Mouse (Mus musculus): ENCODE measurements at regions not wholly inside any gene's neighbourhood (a gene's known extent, or its start where the extent isn't known, plus 50 kb on each side); places are given as distances from the start of the nearest gene placed in this dataset.

- no peaks in the 10 kb centered on the region for H3K27me3 ChIP-seq (ENCODE audit: control insufficient read depth, insufficient read depth, insufficient read length)
- no peaks in the 10 kb centered on the region for H3K79me3 ChIP-seq (ENCODE audit: low read depth)
- H3ac ChIP-seq (ENCODE audit: control insufficient read depth, insufficient read length, low read depth): no peak overlapping the region
- no peak overlapping the region for H3K4me3 ChIP-seq (ENCODE audit: insufficient read depth, poor library complexity, severe bottlenecking)
- TF ChIP-seq MAX (IDR thresholded peaks at IDR 0.05) (no peak), CTCF (IDR thresholded peaks at IDR 0.05; ENCODE audit: control insufficient read depth, insufficient read depth, insufficient read length) (no peak), USF1 (IDR thresholded peaks at IDR 0.05; ENCODE audit: low read depth) (no peak), MYOG (IDR thresholded peaks at IDR 0.05; ENCODE audit: control insufficient read depth, extremely low read depth, insufficient read length) (no peak), FOSL1 (IDR thresholded peaks at IDR 0.05; ENCODE audit: insufficient read depth, low read length, poor library complexity, severe bottlenecking) (no peak), MYOD1 (IDR thresholded peaks at IDR 0.05; ENCODE audit: control insufficient read depth, insufficient read length, low read depth) (no peak), CEBPB (IDR thresholded peaks at IDR 0.05; ENCODE audit: low read depth) (no peak)
- H3K36me3 ChIP-seq (ENCODE audit: control insufficient read depth, insufficient read depth): no peaks in the 10 kb centered on the region
- no peaks in the 10 kb centered on the region for H3K79me2 ChIP-seq (ENCODE audit: control insufficient read depth, insufficient read depth)
These were observed 122.9 kb upstream of the Magi3 start for GRCm38 (mm10) chr3:104343096-104343495.

- no peak overlapping the region for H3K4me3 ChIP-seq (ENCODE audit: insufficient read depth, poor library complexity, severe bottlenecking)
- no peak for TF ChIP-seq MYOG (IDR thresholded peaks at IDR 0.05; ENCODE audit: control insufficient read depth, extremely low read depth, insufficient read length)
- H3K36me3 ChIP-seq (ENCODE audit: control insufficient read depth, insufficient read depth): no peaks in the 10 kb centered on the region
- no peak overlapping the region for H3ac ChIP-seq (ENCODE audit: control insufficient read depth, insufficient read length, low read depth)
- H3K79me2 ChIP-seq (ENCODE audit: control insufficient read depth, insufficient read depth): no peaks in the 10 kb centered on the region
- H3K79me3 ChIP-seq (ENCODE audit: low read depth): no peaks in the 10 kb centered on the region
- H3K27me3 ChIP-seq (ENCODE audit: control insufficient read depth, insufficient read depth, insufficient read length): no peaks in the 10 kb centered on the region
These were observed 122.0 kb upstream of the Magi3 start for GRCm38 (mm10) chr3:104342220-104342619.

GRCm38 (mm10) chr3:104340331-104340730 is 120.2 kb upstream of the Magi3 start:
- Histone ChIP-seq H3K79me3 (ENCODE audit: low read depth) (no peaks in the 10 kb centered on the region), H3K4me3 (ENCODE audit: insufficient read depth, poor library complexity, severe bottlenecking) (no peak overlapping the region), H3K36me3 (ENCODE audit: control insufficient read depth, insufficient read depth) (no peaks in the 10 kb centered on the region), H3ac (ENCODE audit: control insufficient read depth, insufficient read length, low read depth) (no peak overlapping the region), H3K79me2 (ENCODE audit: control insufficient read depth, insufficient read depth) (no peaks in the 10 kb centered on the region), H3K27me3 (ENCODE audit: control insufficient read depth, insufficient read depth, insufficient read length) (no peaks in the 10 kb centered on the region)
- no peak for TF ChIP-seq MYOD1 (IDR thresholded peaks at IDR 0.05; ENCODE audit: control insufficient read depth, insufficient read length, low read depth)
- TF ChIP-seq CTCF (IDR thresholded peaks at IDR 0.05; ENCODE audit: control insufficient read depth, insufficient read depth, insufficient read length): no peak
- TF ChIP-seq MYOG (IDR thresholded peaks at IDR 0.05; ENCODE audit: control insufficient read depth, extremely low read depth, insufficient read length): no peak
- TF ChIP-seq MAX (IDR thresholded peaks at IDR 0.05): no peak
- no peak for TF ChIP-seq USF1 (IDR thresholded peaks at IDR 0.05; ENCODE audit: low read depth)
- no peak for TF ChIP-seq CEBPB (IDR thresholded peaks at IDR 0.05; ENCODE audit: low read depth)
- TF ChIP-seq FOSL1 (IDR thresholded peaks at IDR 0.05; ENCODE audit: insufficient read depth, low read length, poor library complexity, severe bottlenecking): no peak

GRCm38 (mm10) chr3:104336867-104337266 is 116.7 kb upstream of the Magi3 start:
- Histone ChIP-seq H3K4me3 (ENCODE audit: insufficient read depth, poor library complexity, severe bottlenecking) (no peak overlapping the region), H3K79me2 (ENCODE audit: control insufficient read depth, insufficient read depth) (no peaks in the 10 kb centered on the region), H3K36me3 (ENCODE audit: control insufficient read depth, insufficient read depth) (no peaks in the 10 kb centered on the region), H3ac (ENCODE audit: control insufficient read depth, insufficient read length, low read depth) (no peak overlapping the region), H3K79me3 (ENCODE audit: low read depth) (no peaks in the 10 kb centered on the region), H3K27me3 (ENCODE audit: control insufficient read depth, insufficient read depth, insufficient read length) (no peaks in the 10 kb centered on the region)
- TF ChIP-seq MAX (IDR thresholded peaks at IDR 0.05) (no peak), CTCF (IDR thresholded peaks at IDR 0.05; ENCODE audit: control insufficient read depth, insufficient read depth, insufficient read length) (no peak), FOSL1 (IDR thresholded peaks at IDR 0.05; ENCODE audit: insufficient read depth, low read length, poor library complexity, severe bottlenecking) (no peak), MYOG (IDR thresholded peaks at IDR 0.05; ENCODE audit: control insufficient read depth, extremely low read depth, insufficient read length) (no peak)

GRCm38 (mm10) chr3:104336308-104336707 is 116.1 kb upstream of the Magi3 start:
- no peaks in the 10 kb centered on the region for H3K79me3 ChIP-seq (ENCODE audit: low read depth)
- no peak overlapping the region for H3K4me3 ChIP-seq (ENCODE audit: insufficient read depth, poor library complexity, severe bottlenecking)
- no peak for TF ChIP-seq FOSL1 (IDR thresholded peaks at IDR 0.05; ENCODE audit: insufficient read depth, low read length, poor library complexity, severe bottlenecking)
- TF ChIP-seq USF1 (IDR thresholded peaks at IDR 0.05; ENCODE audit: low read depth): no peak
- no peak for TF ChIP-seq MYOG (IDR thresholded peaks at IDR 0.05; ENCODE audit: control insufficient read depth, extremely low read depth, insufficient read length)
- no peak for TF ChIP-seq MYOD1 (IDR thresholded peaks at IDR 0.05; ENCODE audit: control insufficient read depth, insufficient read length, low read depth)
- TF ChIP-seq CEBPB (IDR thresholded peaks at IDR 0.05; ENCODE audit: low read depth): no peak
- no peak for TF ChIP-seq CTCF (IDR thresholded peaks at IDR 0.05; ENCODE audit: control insufficient read depth, insufficient read depth, insufficient read length)
- no peak for TF ChIP-seq MAX (IDR thresholded peaks at IDR 0.05)
- H3K79me2 ChIP-seq (ENCODE audit: control insufficient read depth, insufficient read depth): no peaks in the 10 kb centered on the region
- no peak overlapping the region for H3ac ChIP-seq (ENCODE audit: control insufficient read depth, insufficient read length, low read depth)
- no peaks in the 10 kb centered on the region for H3K36me3 ChIP-seq (ENCODE audit: control insufficient read depth, insufficient read depth)
- no peaks in the 10 kb centered on the region for H3K27me3 ChIP-seq (ENCODE audit: control insufficient read depth, insufficient read depth, insufficient read length)

GRCm38 (mm10) chr3:104334760-104335159 is 114.6 kb upstream of the Magi3 start:
- Histone ChIP-seq H3K36me3 (ENCODE audit: control insufficient read depth, insufficient read depth) (no peaks in the 10 kb centered on the region), H3K4me3 (ENCODE audit: insufficient read depth, poor library complexity, severe bottlenecking) (no peak overlapping the region), H3K27me3 (ENCODE audit: control insufficient read depth, insufficient read depth, insufficient read length) (no peaks in the 10 kb centered on the region), H3K79me2 (ENCODE audit: control insufficient read depth, insufficient read depth) (no peaks in the 10 kb centered on the region), H3K79me3 (ENCODE audit: low read depth) (no peaks in the 10 kb centered on the region), H3ac (ENCODE audit: control insufficient read depth, insufficient read length, low read depth) (no peak overlapping the region)
- no peak for TF ChIP-seq MAX (IDR thresholded peaks at IDR 0.05)
- TF ChIP-seq MYOG (IDR thresholded peaks at IDR 0.05; ENCODE audit: control insufficient read depth, extremely low read depth, insufficient read length): no peak
- TF ChIP-seq CEBPB (IDR thresholded peaks at IDR 0.05; ENCODE audit: low read depth): no peak
- no peak for TF ChIP-seq FOSL1 (IDR thresholded peaks at IDR 0.05; ENCODE audit: insufficient read depth, low read length, poor library complexity, severe bottlenecking)
- no peak for TF ChIP-seq USF1 (IDR thresholded peaks at IDR 0.05; ENCODE audit: low read depth)
- TF ChIP-seq MYOD1 (IDR thresholded peaks at IDR 0.05; ENCODE audit: control insufficient read depth, insufficient read length, low read depth): no peak
